Mouse (Mus musculus) kidney, postnatal 0 days (tissue): ENCODE results near the gene Arf6. TPM values are rescaled to one million over a fixed set of nuclear protein-coding genes. Genes with fewer than 3 reads are reported as not detected.
A peak's percentile ranks its signal among the peaks of the same experiment; 100 is the strongest.

Experiments used
- ATAC-seq: fragments of 200-750 bp; cut with Nextera tagmentation; replicated peaks from 2 replicates; pipeline ENCODE4 v1.8.0; 2017; ENCODE audit warnings: low read depth, moderate number of reproducible peaks, moderate TSS enrichment, moderate library complexity; ENCODE audit not compliant: low FRiP score
- DNase-seq: peaks from one replicate; pipeline ENCODE4 v3.0.0-alpha.2; 2016; ENCODE audit warnings: low spot score
- H3K27ac ChIP-seq: fragments of 300-500 bp; sonication (generic); 2 replicates; pipeline ENCODE4 v1.5.1; 2014; ENCODE audit warnings: mild to moderate bottlenecking
- H3K27me3 ChIP-seq: fragments of 300-500 bp; sonication (generic); 2 replicates; pipeline ENCODE4 v1.6.1; 2014; ENCODE audit warnings: low read length, mixed read lengths; ENCODE audit not compliant: insufficient read depth
- H3K36me3 ChIP-seq: fragments of 300-500 bp; sonication (generic); 2 replicates; pipeline ENCODE4 v1.6.1; 2014; ENCODE audit warnings: low read length, mixed read lengths; ENCODE audit not compliant: insufficient read depth
- H3K4me1 ChIP-seq: fragments of 300-500 bp; sonication (generic); replicated peaks from 2 replicates; pipeline ENCODE4 v1.6.1; 2014; ENCODE audit warnings: antibody characterized with exemption, low read length, mixed read lengths; ENCODE audit not compliant: insufficient read depth
- H3K4me2 ChIP-seq: fragments of 300-500 bp; sonication (generic); 2 replicates; pipeline ENCODE4 v1.6.1; 2014; ENCODE audit warnings: mild to moderate bottlenecking, low read length, moderate library complexity, mixed read lengths
- H3K4me3 ChIP-seq: fragments of 300-500 bp; sonication (generic); replicated peaks from 2 replicates; pipeline ENCODE4 v1.5.1; 2014; ENCODE audit warnings: low read depth, low read length
- H3K9ac ChIP-seq: fragments of 300-500 bp; sonication (generic); 2 replicates; pipeline ENCODE4 v1.6.1; 2014; ENCODE audit warnings: low read depth, low read length
- H3K9me3 ChIP-seq: fragments of 300-500 bp; sonication (generic); replicated peaks from 2 replicates; pipeline ENCODE4 v1.6.1; 2016; ENCODE audit warnings: low read length, inconsistent platforms, mixed read lengths
- CTCF ChIP-seq: IDR thresholded peaks from 2 replicates; pipeline ENCODE4 v1.5.1; 2016; ENCODE audit warnings: antibody characterized with exemption, low read depth, mild to moderate bottlenecking, moderate library complexity
- WGBS: fragments of 180-500 bp; shearing (Covaris S2); extraction: QIAGEN DNeasy Blood & Tissue Kit; methylation state at CpG from one replicate; pipeline ENCODE4 v1.1.7; 2014; 5-methylcytosine and 5-hydroxymethylcytosine counted together
- microRNA-seq: library from miRNA; unstranded; fragments of <30 nt; microRNA quantifications from one replicate; pipeline ENCODE4, GENCODE M21; 2016
- polyA plus RNA-seq: library from polyadenylated mRNA; unstranded; fragments of >200 nt; fragmentation: Nextera tagmentation; extraction: Ambion mirVana; gene quantifications from 2 replicates; pipeline ENCODE4 v1.2.1, GENCODE M21; 2015

The Arf6 gene
- polyA plus RNA-seq, 1 experiment from 2014 or later = 70.7 TPM

DNA sequence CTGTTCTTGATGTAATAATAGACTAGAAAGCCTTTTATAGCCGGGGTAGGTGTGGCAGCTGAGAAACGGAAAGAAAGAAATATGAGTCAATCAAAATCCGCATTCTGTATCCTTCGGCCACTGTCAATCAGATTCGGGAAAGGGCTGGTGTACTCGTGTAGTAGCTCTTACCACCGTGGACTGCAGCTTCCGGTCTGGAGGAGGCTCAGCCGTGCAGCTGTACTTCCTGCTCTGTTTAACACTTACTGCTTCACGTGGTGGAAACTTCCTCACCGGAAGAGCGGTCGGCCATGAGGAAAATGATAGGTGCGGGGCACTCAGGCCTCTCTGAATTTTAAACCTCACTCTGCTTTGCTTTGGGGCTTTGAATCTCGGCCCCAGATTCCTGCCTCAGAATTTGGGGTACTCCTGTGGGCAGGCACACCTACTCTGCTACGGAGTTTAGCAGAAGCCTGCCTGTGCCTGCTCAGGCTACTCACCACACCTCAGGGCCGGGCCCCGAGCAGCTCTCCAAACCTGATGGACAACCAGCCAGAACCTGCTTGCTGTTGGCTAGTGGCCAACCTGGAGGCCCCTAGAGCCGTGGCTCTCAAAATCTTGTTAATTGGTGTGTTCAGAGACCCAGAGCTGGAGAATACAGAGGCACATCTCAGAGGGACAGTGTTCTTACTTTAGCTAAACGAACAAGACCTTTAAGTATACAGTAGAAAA, 51.0 kb downstream of the Arf6 start:
- Histone ChIP-seq H3K4me1 (peaks cover 16% of the 10 kb centered on the region; the same call in 1 of the 2 replicates), H3K27me3 (no peaks in the 10 kb centered on the region), H3K4me2 (peak overlapping the region; percentile 14; the same call in 1 of the 2 replicates), H3K36me3 (no peaks in the 10 kb centered on the region), H3K27ac (peak overlapping the region; percentile 60; the same call in 1 of the 2 replicates), H3K9me3 (no peaks in the 10 kb centered on the region), H3K4me3 (no peak overlapping the region), H3K9ac (no peak overlapping the region)
- ATAC-seq = peak; percentile 62; the same call in 1 of the 2 replicates
- no peak for TF ChIP-seq CTCF
- DNase-seq = peak; percentile 67
- WGBS = 50% methylated on average over 20 of the region's 20 CpGs

Small RNA genes lying within 50 kb of the gene (microRNA-seq; reads per million reads assigned to microRNA genes)
- gene Gm47299 (not detected), gene Gm47305 (not detected)

Other genes with a start within 250 kb of the Arf6 start
- 2,047 and 2,435 TPM in 2 replicates for gene Rps29, start 213.0 kb upstream of the Arf6 start, polyA plus RNA-seq
- gene Lrr1, start 203.3 kb upstream of the Arf6 start, polyA plus RNA-seq = 10.7 and 11.5 TPM in 2 replicates
- 734 and 768 TPM in 2 replicates for gene Rpl36al, start 188.1 kb upstream of the Arf6 start, polyA plus RNA-seq
- 70.0 and 81.5 TPM in 2 replicates for gene Mgat2, start 188.0 kb upstream of the Arf6 start, polyA plus RNA-seq
- gene Gm49383, start 175.0 kb upstream of the Arf6 start, polyA plus RNA-seq = 15.2 and 19.8 TPM in 2 replicates
- gene Dnaaf2, start 173.7 kb upstream of the Arf6 start, polyA plus RNA-seq = 7.4 and 7.5 TPM in 2 replicates
- 17.1 and 19.2 TPM in 2 replicates for gene Gm49384, start 167.9 kb upstream of the Arf6 start, polyA plus RNA-seq
- gene Pole2, start 144.0 kb upstream of the Arf6 start, polyA plus RNA-seq = 15.3 and 17.7 TPM in 2 replicates
- gene Klhdc1, start 131.0 kb upstream of the Arf6 start, polyA plus RNA-seq = 14.5 and 15.8 TPM in 2 replicates
- gene Klhdc2, start 75.5 kb upstream of the Arf6 start, polyA plus RNA-seq = 132 and 141 TPM in 2 replicates
- 66.8 and 69.9 TPM in 2 replicates for gene Nemf, start 15.0 kb upstream of the Arf6 start, polyA plus RNA-seq
- gene Gm9887, start 308 bp downstream of the Arf6 start, polyA plus RNA-seq = 1.3 and 3.2 TPM in 2 replicates
- gene Vcpkmt, start 210.9 kb downstream of the Arf6 start, polyA plus RNA-seq = 20.8 and 21.5 TPM in 2 replicates